Mouse (Mus musculus) lung, adult 18-20 months (tissue): ENCODE data around the gene Pin4.

Source experiments
- DNase-seq, 2 experiments: peaks; one replicate each; pipeline ENCODE4 v3.0.0; 2022; ENCODE audit warnings: mixed read lengths in 2 of 2

Gene Pin4

DNA sequence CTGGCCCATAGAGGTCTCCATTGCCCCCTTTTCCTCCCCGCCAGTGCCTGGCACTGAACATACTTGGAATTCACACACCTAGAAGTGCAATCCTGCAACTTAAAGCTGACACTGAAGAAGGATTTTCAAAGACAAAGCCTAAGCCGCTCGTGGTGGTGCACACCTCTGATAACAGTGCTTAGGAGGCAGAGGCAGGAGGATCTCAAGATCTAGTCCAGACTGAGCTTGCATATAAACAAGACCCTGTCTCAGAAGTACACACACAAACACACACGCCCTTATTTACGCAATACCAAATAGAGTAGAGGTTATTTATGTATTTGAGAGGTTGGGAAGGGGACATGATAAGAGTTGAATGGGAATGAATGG lies 38.2 kb downstream of the Pin4 start:
- no peak for DNase-seq

DNA sequence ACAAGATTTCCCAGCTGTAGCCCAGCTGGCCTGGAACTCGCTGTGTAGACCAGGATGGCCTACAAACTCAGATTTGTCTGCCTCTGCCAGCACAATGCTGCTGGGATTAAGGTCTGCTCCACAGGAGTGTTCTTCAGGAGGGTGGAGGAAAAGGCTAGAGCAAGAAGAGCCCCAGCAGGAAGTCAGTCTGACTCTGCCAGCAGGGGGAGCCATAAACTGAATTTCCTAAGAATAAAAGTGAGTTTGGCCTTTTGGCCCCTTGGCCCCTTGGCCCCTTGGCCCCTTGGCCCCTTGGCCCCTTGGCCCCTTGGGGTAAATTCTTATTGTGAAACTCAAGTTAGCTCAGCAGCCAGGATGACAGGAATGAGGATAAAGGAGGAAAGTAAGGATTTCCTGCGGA lies 40.5 kb downstream of the Pin4 start:
- DNase-seq, result peak; percentile 12 to 46

DNA sequence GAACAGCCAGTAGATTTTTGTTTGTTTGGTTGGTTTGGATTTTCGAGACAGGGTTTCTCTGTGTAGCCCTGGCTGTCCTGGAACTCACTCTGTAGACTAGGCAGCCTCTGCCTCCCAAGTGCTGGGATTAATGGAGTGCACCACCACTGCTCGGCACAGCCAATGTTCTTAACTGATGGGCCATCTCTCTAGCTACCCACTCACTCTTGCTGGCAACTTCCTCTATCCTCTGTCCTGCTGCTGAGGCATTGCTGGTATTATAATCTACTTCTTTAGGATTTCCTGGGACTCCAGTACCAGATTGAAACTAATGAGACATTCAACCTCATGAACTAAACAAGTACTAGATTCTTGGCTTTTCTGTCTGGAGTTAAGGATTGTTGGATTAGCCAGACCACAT lies 41.3 kb downstream of the Pin4 start:
- no peak for DNase-seq

DNA sequence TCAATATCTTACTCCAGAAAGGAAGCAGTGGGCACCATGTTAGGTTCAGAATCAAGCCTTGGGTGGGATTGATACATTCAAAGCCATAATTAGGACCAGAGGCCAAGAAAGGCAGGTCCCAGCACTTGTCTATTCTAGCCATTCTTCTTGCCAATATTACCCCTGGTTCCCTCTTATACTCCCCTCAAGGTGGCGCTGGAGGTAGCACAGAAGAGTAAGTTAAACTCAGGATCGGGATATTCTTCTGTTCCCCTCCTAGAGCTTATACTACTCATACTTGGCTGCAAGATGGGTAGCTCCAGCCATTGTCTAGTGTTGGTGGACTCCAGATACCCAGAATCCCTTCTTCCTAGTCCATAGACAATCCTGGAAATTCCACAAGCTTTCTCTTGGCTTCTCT lies 43.8 kb downstream of the Pin4 start:
- DNase-seq, result no peak

DNA sequence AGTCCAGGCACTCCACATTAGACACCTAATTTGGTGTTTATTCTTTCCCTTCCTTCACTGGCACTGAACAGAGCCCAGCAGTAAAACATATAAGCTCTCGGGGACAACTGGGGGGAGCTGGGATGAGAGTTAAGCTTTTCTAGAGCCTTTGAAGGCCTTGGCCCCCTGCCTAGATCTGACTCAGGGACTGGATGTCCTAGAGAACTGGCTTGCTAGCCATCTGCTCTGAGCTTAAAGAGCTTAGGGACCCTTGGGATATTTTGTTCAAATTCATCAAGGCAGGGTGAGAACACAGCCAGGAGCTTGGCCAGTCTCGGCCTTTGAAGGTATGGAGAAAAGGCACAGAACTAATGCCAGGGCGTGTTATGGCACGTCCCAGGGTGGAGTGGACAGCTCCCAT lies 44.3 kb downstream of the Pin4 start:
- DNase-seq, result no peak

DNA sequence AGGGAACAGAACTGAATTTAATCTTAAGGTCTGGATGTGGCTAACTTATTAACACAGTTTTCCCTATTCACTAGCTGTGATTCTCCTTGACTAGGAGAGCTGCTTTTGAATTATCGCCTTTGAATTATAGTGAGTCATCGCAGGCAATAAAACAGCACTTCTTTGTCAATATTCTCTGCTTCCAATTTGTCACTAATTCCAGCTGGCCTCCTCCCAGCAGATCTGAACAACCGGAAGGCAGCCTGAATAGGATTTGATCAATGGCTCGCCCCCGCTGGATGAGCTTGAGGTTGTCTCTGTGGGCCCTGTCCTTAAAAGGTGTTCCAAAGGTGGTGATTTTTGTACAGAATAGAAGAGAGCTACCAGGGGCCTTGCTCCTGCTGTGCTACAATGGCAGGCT lies 47.3 kb downstream of the Pin4 start:
- no peak for DNase-seq

DNA sequence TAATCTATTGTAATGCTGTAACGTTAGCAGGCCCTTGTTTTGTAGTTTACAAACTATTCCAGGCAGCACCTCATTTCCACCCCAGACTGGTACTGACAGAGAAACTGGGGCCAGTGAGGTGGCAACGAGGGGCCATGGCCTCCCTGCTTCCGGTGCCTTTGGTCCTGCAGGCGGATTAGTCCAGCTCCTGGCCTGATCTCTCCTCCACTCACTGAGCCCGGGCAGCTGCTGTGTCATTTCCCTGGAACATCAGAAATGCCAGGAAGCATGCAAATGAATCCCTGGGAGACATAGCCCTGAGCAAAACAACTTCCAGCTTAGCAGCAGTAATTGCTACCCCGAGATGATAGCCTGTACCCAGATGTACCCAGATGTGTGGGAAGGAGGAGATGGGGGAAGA lies 47.7 kb downstream of the Pin4 start:
- DNase-seq, result no peak

DNA sequence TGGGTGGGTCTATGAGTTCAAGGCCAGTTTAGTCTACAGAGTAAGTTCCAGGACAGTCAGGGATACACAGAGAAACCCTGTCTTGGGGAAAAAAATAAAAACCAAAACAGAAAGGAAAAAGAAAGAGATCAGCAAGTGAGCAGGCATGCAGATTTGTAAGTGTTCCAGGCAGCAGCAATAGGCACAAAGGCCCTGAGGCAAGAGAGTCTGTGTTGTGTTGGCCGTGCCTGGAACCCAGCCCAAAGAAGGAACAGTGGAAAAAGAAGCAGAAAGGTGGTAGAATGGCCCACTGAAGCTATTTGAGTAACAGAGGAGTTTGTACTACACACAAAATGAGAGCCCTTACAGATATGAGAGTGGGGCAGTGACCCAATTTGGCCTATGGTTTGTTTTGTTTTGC lies 50.5 kb downstream of the Pin4 start:
- DNase-seq, result no peak

DNA sequence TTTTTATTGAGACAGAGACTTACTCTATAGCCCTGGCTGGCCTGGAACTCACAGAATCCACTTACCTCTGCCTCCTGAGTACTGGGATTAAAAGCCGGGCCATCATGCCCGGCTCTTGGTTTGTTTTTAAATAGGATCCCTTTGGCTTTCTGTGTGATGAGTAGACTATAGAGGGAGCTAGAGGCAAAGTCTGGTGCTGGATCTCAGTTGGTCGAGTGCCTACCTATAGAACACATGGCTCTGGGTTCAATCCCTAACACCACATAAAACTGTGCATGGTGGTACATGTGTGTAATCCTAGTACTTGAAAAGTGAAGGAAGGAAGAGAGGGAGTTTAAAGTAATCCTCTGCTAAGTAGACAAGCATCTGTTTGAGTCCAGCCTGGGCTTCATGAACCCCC lies 50.9 kb downstream of the Pin4 start:
- no peak for DNase-seq

DNA sequence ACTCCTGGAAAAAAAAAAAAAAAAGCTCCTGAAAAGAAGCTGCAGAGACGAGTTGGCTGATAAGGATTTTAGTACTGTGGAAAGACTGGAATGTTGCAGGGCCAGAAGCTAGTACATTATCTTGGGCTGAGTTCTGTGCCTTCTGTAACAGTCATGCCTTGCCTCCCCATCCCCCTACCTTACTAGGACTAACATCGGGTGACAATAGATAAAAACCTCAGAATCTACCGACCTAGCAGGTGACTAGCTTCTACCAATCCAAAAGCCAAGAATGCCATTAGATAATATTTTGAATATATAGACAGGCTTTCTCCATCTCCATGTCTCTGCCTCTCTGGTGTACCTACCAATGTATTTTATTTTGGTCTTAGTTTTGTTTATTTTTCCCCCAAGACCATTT lies 51.7 kb downstream of the Pin4 start:
- no peak for DNase-seq

DNA sequence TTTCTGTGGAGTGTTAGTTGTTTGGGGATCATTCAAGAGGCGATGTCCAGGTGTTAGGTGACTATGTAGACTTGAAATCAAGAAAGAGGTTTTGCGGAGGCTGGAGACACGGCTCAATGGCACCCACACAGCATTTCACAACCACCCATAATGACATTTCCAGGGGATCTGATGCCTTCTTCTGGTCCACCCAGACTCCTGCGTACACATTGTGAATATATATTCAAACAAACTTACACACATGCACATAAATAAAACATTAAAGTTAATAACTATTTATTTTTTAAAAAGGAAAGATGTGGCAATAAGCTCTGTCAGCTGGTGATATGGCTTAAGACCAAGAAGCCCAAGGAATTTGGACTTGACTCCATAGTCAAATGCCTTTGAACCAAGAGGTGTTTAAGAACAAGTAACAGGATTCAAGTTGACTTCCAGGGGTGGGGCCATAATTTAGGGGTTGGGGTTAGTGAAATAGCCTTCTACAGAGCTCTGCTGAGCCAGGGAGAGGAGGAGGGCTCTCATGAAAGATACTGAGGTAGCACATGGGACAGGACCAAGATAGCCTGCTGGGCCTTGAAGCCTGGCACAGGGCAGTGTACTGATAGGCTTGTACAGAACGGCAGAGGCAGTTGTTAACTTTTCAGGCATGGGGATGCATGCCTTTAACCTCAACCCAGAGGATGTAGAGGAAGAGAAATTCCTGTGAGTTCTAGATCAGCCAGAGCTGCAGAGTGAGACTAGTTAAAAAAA lies 56.5 kb downstream of the Pin4 start:
- no peak for DNase-seq
